Mouse (Mus musculus) ovary, adult 2 months (tissue): Measurements from ENCODE around the gene Snx32. TPM values are rescaled to one million over a fixed set of nuclear protein-coding genes. Genes with fewer than 3 reads are reported as not detected.

Experiments used
- polyA plus RNA-seq: library from polyadenylated mRNA; depleted of rRNA; stranded (reverse); fragments of >200 nt; gene quantifications from 2 replicates; pipeline ENCODE4 v1.2.3, GENCODE M21; 2012; rRNA removed

The Snx32 gene
- polyA plus RNA-seq, result 17.6 and 19.1 TPM in 2 replicates

DNA sequence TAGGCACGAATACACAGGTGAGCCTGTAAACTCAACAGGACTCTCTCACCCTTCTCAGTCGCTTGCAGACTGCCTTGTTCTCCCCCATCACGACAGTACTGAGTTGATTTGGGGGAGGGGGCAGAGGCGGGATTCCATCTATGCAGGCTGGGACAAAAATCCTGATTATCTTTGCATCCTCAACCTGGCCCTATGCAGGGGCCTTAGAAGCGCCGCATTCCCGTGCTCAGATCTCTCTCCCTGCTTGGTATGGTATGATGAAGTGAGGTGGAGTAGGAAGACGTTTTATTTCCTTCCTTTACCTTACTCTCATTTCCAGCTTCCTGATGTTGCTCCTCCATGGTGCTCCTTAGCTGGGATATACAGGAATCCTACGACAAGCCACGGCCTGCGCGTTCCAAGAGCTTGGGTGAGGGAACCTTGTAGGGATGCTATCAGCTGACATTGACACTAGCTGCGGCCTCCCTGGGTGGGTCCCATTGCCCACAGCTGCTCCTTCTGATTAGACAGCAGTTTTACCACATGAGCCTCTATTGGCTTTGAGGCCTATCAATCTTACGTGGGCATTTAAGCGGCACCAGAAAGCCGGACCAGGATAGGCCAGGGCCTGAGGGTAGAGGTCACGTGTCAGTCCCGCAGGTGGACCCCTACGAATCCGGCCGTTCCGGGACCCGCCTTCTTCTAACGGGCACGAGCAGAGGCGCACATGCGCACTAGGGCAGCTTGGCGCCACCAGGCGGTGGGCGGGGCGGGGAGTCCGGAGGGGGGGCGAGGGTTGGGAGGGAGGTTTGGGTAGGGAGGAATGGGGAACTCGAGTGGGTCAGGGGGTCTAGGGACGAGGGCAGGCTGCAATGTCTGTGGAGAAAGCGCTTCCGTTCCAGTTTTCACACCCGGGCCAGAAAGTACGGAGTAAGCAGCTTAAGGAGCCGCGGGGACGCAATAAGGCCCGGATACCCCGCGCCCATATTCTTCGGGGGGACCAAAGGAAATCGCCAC lies at the start of gene Snx32:
Snx32 (minus strand) TSS at position 508 of the 996 bp plus-strand sequence.

DNA sequence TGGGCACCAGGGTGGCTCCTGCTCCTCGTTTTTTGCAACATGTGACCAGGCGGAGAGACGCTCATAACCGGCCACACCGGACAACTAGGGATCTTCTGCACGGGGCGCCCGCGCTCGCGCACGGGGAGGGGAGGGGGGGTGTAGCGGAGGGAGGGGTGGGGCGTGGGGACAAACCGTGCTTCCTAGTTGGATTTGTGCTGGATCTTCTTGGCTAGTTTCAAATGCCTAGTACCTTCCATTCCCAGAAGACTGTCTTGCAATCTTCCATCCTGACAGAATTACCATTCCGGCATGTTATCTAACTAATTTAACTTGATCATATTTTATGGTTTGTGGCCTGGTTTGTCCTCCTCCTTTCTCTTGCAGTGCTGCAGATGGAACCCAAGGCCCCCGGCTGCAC lies 6.7 kb downstream of the Snx32 start, which contains the start of gene 1700020D05Rik:
1700020D05Rik (minus strand) TSS at position 101 of the 400 bp plus-strand sequence.

DNA sequence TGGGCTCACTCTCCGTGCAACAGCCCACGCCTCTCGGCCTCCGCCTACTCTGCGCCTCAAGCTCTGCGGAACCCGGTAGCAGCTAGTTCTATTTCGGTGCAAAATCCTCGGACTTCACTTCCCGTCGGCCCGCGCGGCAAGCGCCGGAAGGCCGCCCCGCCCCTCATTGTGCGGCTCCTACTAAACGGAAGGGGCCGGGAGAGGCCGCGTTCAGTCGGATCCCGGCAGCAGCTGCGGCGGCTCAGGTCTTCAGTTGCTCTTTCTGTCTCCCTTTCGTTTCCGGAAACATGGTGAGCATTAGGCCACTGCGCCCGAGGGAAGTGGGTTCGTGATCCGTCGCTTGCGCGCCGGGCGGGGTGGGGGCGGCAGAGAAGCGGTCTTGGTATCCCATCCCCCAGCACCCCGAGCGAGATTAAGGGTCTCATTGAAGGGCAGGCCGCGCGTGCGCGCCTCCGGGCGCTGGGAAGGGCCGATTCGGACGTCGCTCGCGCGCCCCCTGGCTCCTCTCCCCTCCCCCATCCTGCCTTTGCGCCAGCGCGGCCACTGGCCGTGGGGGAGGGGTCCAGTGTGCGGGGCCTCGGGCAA lies 19.9 kb downstream of the Snx32 start, which contains the start of gene Cfl1:
Cfl1 (plus strand) TSS at position 143 of the 585 bp plus-strand sequence.

DNA sequence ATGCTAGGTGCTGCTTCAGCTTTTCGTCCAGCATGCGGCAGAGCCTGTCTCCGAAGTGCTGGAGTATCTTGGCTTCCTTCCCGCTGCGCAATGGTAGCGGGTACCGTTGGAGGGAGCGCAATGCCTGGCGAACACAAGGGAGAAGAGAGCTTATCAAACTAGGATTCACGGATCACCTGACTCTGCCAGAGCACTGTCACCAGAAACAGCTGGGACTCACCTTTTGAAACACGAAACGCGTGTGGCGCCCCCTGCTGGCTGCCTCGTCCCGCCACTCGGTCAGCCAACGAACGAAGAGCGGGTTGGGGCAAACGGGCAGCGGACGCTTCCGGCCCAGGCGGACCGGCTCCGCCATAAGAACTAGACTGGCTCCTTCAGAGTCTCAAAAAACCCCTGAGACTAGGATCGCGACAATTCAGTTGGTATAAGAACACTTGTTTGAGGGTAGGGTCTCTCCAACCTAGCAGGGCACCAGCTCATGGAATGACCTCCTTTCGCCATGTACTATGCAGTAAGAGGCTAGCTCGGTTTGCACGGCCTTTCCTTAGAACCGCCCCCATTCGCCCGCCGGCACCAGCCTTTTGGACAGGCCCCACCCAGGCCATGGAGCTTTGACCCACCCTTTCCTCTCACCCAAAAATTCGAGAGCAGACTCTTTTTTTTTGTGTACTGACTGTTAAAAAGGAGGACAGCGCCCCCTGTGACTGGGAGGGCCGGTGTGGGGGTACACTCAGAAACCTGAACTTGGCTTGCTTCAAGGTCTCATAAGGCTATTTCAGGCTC lies 22.4 kb downstream of the Snx32 start, which contains the start of gene Mus81:
Mus81 (minus strand) TSS at position 635 of the 783 bp plus-strand sequence.

DNA sequence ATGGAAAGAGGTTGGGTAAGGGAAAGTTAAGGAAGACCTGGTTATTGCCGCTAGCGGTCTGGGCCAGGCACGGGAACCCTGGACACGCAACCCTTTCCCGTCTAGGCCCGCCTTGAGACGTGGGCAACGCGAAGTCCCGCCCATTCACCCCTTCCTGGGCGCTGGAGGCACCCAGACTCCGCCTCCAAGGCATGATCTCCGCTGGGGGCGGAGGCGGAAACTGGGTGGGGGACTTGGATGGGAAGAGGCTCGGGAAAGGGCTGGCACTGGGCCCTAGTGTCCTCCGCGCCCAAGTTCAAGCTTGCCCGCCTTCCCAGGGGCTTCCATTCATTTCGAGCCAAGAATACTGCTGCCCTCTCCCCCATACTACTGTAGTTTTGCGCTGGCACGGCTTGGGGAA lies 36.6 kb downstream of the Snx32 start, which contains the start of gene Efemp2:
Efemp2 (plus strand) TSS at position 235 of the 400 bp plus-strand sequence.

GRCm38 (mm10) chr19:5468374-5468773 lies 42.0 kb downstream of the Snx32 start, which contains the start of gene Ctsw:
TSS of gene Ctsw (minus strand) at chr19:5468507.

DNA sequence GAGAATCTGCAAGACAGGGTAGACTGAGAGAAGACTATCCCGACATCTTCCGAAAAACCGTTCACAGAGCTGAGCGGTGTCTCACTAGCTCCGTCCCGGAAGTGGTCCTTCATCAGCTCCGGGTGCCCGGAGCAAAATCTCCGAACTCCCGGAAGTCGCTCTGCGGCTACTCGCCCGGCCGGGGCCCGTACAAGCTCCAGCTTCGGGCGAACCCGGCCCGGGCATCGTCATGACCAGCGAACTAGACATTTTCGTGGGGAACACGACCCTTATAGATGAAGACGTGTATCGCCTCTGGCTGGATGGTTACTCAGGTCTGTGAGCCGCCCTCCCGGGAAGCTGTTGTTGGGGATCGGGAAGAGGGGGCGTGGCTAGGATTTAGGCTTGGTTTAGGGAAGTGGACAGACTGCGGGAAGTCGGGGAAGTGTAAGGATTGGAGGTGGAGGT lies 49.9 kb downstream of the Snx32 start, which contains the start of gene Fibp:
Fibp (plus strand) TSS at position 151 of the 447 bp plus-strand sequence.

GRCm38 (mm10) chr19:5457746-5458442 lies 52.4 kb downstream of the Snx32 start, which contains the start of gene Ccdc85b:
TSS of gene Ccdc85b (minus strand) at chr19:5457894.

DNA sequence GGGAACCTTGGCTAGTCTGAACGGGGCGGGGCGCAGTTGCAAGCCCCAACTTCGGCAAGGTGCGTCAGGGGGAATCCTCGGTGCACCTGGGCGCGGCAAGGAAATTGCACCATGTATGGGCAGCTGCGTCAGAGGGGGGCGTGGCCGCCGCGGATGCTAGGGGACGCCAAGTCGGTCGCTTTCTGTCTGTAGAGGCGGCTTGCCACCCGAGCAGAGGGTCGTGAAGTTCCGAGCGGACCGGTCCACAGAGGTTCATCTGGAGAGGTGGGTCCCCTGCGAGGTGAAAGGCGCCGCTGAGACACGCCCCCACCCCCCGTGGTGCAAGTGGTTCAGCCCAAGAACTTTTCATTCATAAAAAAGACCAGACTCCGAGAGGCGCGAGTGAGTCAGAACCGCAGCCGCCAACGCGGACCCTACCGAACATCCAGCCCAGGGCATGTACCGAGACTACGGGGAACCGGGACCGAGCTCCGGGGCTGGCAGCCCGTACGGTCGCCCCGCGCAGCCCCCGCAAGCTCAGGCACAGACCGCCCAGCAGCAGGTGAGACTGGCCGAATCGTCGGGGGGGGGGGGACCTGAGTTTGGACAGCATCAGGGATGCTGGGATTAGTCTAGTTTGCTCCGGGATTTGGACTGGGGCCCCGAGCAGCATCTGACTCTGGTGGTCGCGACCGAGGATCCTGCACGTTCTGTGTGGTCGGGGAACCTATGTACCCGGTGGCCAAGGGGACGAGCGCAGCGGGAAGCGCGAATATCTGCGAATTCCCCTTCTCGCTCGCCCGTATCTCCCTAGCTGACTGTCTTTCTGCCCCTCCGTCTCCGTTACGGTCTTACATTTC lies 62.6 kb downstream of the Snx32 start, which contains the start of gene Fosl1:
Fosl1 (plus strand) TSS at position 33 of the 839 bp plus-strand sequence.

Other genes starting within 250 kb of the Snx32 start
- 59.2 and 59.9 TPM in 2 replicates for gene Pacs1, start 237.4 kb downstream of the Snx32 start, polyA plus RNA-seq
- gene Sf3b2, start 215.1 kb downstream of the Snx32 start, polyA plus RNA-seq, result 146 and 169 TPM in 2 replicates
- gene Gal3st3, start 212.2 kb downstream of the Snx32 start, polyA plus RNA-seq, result 0.67 and 0.79 TPM in 2 replicates
- gene Catsper1, start 174.8 kb downstream of the Snx32 start, polyA plus RNA-seq, result not detected in 2 replicates
- gene Cst6, start 161.0 kb downstream of the Snx32 start, polyA plus RNA-seq, result 7.1 and 12.9 TPM in 2 replicates
- gene Eif1ad, start 143.8 kb downstream of the Snx32 start, polyA plus RNA-seq, result 19.4 and 21.0 TPM in 2 replicates
- gene Banf1, start 143.4 kb downstream of the Snx32 start, polyA plus RNA-seq, result 123 and 155 TPM in 2 replicates
- gene Sart1, start 121.8 kb downstream of the Snx32 start, polyA plus RNA-seq, result 15.7 and 18.4 TPM in 2 replicates
- gene Tsga10ip, start 108.0 kb downstream of the Snx32 start, polyA plus RNA-seq, result 4.9 and 5.6 TPM in 2 replicates
- 86.3 and 111 TPM in 2 replicates for gene Drap1, start 85.6 kb downstream of the Snx32 start, polyA plus RNA-seq
- 115 and 124 TPM in 2 replicates for gene AI837181, start 85.4 kb downstream of the Snx32 start, polyA plus RNA-seq
- gene Fosl1, start 63.0 kb downstream of the Snx32 start, polyA plus RNA-seq, result 4.3 and 7.9 TPM in 2 replicates
- 12.3 and 17.9 TPM in 2 replicates for gene Ccdc85b, start 52.6 kb downstream of the Snx32 start, polyA plus RNA-seq
- 118 and 164 TPM in 2 replicates for gene Fibp, start 49.9 kb downstream of the Snx32 start, polyA plus RNA-seq
- gene Ctsw, start 42.0 kb downstream of the Snx32 start, polyA plus RNA-seq, result 1.5 and 2.4 TPM in 2 replicates
- 205 and 258 TPM in 2 replicates for gene Efemp2, start 36.6 kb downstream of the Snx32 start, polyA plus RNA-seq
- 78.2 and 88.4 TPM in 2 replicates for gene Mus81, start 22.1 kb downstream of the Snx32 start, polyA plus RNA-seq
- 447 and 670 TPM in 2 replicates for gene Cfl1, start 20.1 kb downstream of the Snx32 start, polyA plus RNA-seq
- gene 1700020D05Rik, start 6.8 kb downstream of the Snx32 start, polyA plus RNA-seq, result 1.00 and 1.3 TPM in 2 replicates
- gene Ovol1, start 50.1 kb upstream of the Snx32 start, polyA plus RNA-seq, result 0.87 and 1.1 TPM in 2 replicates
- 15.5 and 16.1 TPM in 2 replicates for gene Ap5b1, start 57.5 kb upstream of the Snx32 start, polyA plus RNA-seq
- 93.6 and 93.9 TPM in 2 replicates for gene Rnaseh2c, start 91.3 kb upstream of the Snx32 start, polyA plus RNA-seq
- gene Kat5, start 99.7 kb upstream of the Snx32 start, polyA plus RNA-seq, result 56.6 and 61.2 TPM in 2 replicates
- gene Rela, start 126.9 kb upstream of the Snx32 start, polyA plus RNA-seq, result 109 and 128 TPM in 2 replicates
- gene Sipa1, start 153.2 kb upstream of the Snx32 start, polyA plus RNA-seq, result 110 and 149 TPM in 2 replicates
- gene Map3k11, start 178.2 kb upstream of the Snx32 start, polyA plus RNA-seq, result 89.5 and 98.2 TPM in 2 replicates
- 260 and 276 TPM in 2 replicates for gene Pcnx3, start 178.4 kb upstream of the Snx32 start, polyA plus RNA-seq
- 1.7 and 2.6 TPM in 2 replicates for gene Kcnk7, start 193.8 kb upstream of the Snx32 start, polyA plus RNA-seq
- gene Ehbp1l1, start 215.8 kb upstream of the Snx32 start, polyA plus RNA-seq, result 69.0 and 78.6 TPM in 2 replicates
- gene Fam89b, start 219.1 kb upstream of the Snx32 start, polyA plus RNA-seq, result 391 and 451 TPM in 2 replicates
- gene Ltbp3, start 230.4 kb upstream of the Snx32 start, polyA plus RNA-seq, result 509 and 535 TPM in 2 replicates